Mouse (Mus musculus): Measurements from ENCODE around the gene Rpl26.
A peak's percentile ranks its signal among the peaks of the same experiment; 100 is the strongest.

Rpl26 gene

DNA sequence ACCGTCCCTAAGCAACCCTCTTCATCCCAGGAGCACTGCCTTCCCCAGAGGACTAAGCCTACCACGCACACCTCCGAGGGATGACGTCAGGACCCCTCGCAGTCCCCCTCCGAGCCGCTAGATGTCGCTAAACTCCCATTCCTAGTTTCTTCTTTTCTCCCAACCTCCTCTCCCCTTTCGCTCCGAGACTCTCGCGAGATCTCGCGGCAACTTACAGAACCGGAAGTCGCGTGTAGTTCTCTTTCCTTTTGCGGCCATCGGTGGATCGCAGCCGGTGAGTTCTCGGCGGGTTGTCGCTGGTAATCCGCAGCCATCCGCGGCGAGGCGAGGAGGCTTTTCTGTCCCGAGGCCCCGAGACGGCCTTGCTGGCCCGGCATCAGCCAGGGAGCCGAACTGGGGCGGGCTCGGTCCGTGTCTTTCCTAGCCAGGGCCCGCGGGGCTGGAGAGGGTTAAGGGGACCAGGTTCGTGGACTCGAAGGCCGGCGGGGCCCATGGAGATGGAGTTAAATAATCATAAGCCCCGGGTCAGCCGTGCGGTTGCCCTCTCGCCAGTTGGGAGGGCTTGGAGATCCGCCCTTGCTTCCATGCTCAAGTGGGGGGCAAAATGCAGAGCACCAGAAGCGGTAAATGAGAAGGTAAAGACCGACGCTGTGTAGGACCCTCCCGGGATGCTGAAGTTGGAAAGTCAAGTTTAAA lies at the start of gene Rpl26:
Rpl26 (plus strand) TSS at position 233 of the 696 bp plus-strand sequence.
- DNase-seq (ENCODE audit: low spot score) = peak; percentile 98

DNA sequence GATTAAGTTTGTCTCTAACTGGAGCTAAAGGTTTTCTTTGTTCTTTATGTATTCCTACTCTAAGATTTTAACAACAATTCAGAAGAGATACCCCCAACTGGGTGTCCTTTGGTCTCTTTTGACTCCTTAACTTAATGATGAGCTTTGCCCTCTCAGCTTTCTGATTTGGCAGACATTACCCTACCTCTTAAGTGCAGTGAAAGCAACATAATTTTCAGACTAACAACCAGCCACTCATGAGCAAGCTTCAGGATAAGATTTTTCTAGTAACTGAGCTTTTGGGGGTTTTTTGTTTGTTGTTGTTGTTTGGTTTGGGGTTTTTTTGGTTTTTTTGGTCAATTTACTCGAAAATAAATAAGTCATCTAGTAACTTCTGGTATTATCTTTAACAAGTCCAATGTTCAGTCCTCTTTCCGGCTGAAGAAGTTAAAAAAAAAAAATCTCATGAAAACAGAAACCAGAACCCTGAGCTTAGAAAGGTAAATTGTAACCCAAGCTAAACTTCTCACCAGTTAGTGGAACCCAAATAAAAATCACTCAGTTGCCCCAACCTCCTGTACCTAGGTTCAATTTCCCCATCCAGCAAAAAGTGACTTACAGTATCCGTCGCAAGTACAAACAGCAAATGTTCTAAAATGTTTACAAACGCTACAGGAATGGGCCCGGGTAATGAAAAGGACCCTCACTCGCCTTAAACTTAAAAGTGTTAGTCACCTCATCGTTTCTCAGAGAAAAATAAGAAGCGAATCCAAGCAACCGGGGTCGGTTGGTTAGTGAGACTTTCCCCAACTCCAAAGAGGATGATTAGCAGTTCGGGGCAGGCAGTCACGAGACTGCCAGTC lies 49.5 kb upstream of the Rpl26 start:
- no peak for DNase-seq (ENCODE audit: low spot score)

DNA sequence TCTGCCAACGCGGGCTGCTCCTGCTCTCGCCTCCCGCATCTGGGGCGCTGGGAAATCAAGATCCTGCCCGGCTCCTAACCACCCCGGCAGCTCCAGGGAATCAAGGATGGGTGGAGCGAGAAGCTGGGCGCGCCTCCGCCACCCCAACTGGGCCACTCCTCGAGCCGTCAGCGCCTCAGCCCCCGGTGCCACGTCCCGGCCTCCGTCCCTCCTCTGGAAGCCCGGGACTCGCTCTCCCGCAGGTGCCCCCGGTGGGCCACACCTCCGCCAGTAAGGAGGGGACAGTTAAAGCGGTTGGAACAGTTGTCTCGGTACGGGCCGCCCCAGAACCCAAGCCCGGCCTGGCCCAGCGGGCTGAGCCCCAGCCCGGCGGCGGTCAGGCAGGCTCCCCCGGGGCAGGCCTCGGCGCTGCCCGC lies 48.9 kb upstream of the Rpl26 start:
- DNase-seq (ENCODE audit: low spot score) = peak; percentile 72

GRCm38 (mm10) chr11:68852932-68853409 lies 48.4 kb upstream of the Rpl26 start:
- DNase-seq (ENCODE audit: low spot score) = peak; percentile 99

GRCm38 (mm10) chr11:68853611-68854401 lies 47.6 kb upstream of the Rpl26 start:
- no peak for DNase-seq (ENCODE audit: low spot score)

DNA sequence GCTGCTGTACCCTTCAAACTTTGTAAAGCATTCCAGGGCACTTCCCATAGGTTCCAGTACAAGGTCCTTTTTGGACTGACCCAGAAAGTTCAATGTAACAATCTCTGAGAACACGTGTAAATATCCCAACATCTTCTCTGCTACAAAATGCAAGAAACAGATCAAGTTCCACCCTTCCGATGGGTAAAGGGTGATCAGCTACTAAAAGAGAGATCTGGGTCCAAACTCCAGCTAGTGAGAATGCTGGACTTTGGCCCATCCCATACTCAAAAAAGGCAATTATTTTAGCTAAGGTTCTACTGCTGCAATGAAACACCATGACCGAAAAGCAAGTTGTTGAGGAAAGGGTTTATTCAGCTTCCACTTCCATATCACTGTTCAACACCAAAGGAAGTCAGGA lies 46.8 kb upstream of the Rpl26 start:
- DNase-seq (ENCODE audit: low spot score) = no peak

DNA sequence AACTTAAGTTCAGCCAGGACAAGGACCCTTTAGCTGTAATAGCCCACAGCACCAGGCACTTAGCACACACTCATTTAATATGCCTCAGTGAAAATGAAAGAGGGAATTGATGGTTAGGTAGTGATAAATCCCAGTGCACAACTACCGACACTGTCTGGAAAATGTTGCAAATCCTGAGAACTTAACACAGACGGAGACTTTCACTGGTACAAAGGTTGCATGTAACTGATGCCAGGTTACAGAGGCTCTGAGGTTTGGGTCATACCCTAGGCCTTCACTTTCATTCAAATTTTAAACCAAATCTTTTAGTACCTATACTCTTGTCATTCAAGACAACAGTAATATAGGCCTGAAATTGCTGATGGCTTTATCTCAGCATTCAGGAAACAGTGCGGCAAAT lies 44.1 kb upstream of the Rpl26 start:
- no peak for DNase-seq (ENCODE audit: low spot score)

GRCm38 (mm10) chr11:68859943-68860593 lies 41.3 kb upstream of the Rpl26 start:
- no peak for DNase-seq (ENCODE audit: low spot score)

DNA sequence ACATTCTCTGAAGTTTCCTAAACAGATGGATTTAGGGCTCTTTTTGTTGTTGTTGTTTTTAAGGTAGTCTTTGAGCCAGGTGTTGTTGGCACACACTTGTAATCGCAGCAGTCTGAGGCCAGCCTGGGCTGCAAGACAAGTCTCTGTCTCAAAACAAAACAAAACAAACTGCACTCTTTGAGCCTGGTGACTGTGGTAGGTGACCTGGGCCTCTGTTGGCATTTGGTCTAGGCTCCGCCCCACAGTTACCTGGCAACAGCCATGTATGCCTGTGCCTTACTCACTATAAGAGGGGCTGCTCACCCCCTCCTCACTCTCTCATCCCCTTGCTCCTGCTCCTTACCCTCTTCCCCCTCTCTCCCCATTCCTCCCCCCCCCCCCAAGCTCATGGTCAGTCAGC lies 39.1 kb upstream of the Rpl26 start:
- no peak for DNase-seq (ENCODE audit: low spot score)

GRCm38 (mm10) chr11:68863631-68864091 lies 37.7 kb upstream of the Rpl26 start:
- no peak for DNase-seq (ENCODE audit: low spot score)

DNA sequence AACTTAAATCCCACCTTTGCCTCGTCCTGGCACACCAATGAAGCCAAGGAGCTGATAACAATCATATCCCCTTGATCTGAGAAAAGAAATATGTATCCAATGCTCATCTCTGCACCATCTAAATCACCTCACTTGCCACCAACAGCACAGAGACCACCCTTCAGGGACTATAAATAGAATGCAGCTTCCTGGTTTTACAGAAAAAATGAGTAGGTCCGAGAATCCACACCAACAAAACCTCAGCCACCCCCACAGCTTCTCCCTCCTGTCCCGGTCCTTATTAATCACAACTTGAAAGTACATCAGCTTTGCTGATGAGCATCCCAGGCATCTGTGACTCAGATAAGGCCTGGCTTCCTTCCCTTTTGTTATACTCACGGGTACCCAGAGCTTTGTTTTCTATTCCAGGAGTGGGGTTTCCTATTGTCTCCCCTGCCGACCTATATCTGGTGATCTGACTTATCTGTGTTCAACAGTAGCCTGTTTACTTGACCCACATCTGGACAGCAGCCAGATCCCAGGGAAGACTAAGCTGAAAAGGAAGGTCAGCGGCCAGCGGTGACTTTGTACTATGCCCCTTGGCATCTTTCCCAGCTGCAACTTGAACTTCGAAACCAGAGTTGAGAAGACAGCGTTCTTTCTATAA lies 36.7 kb upstream of the Rpl26 start:
- DNase-seq (ENCODE audit: low spot score) = no peak

GRCm38 (mm10) chr11:68871277-68871676 lies 30.1 kb upstream of the Rpl26 start:
- DNase-seq (ENCODE audit: low spot score) = no peak

DNA sequence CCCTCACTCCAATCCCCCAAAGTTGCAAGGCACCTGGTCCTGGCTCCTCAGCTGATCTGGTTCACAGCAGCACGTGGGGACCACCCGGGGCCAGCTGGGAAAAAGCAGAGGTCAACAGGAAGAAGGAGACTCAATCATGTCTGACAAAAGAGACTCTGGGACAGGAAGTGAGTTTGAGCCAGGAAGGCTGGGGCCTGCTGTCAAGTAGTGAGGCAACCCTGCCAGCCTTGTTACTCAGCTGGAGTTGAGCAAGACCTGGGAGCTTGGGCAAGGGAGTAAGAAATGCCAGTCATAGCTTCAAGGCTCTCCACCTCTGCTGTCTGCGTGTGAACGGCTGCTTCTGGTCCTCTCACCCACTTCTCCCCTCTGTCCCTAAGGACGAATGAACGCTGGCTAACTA lies 29.6 kb upstream of the Rpl26 start, which contains the start of gene Ndel1:
Ndel1 (minus strand) TSS at position 111 of the 400 bp plus-strand sequence.
- no peak for DNase-seq (ENCODE audit: low spot score)

GRCm38 (mm10) chr11:68874841-68875240 lies 26.5 kb upstream of the Rpl26 start:
- DNase-seq (ENCODE audit: low spot score) = peak; percentile 28

- DNase-seq (ENCODE audit: low spot score) = no peak
These were observed 22.6 kb upstream of the Rpl26 start for GRCm38 (mm10) chr11:68878811-68879210.

DNA sequence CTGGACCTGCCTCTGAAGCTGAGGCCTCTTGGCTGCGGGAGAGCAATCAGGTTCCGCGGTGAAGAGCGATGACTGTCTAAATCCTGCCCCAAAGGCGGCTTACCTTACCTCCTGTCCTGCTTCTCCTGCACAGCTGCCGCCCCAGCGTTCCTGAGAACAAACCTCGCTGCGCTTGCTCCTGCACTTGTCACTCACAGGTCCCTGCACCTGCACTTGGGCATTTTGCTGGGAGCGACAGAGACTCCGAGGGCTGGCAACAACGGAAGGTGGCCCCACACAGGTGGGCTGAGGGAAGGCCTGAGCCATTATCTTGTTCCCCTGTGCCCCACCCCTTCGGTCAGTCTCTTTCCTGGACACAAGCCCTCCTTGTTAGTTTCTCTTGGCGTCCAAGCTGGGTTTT lies 19.3 kb upstream of the Rpl26 start:
- DNase-seq (ENCODE audit: low spot score) = no peak

DNA sequence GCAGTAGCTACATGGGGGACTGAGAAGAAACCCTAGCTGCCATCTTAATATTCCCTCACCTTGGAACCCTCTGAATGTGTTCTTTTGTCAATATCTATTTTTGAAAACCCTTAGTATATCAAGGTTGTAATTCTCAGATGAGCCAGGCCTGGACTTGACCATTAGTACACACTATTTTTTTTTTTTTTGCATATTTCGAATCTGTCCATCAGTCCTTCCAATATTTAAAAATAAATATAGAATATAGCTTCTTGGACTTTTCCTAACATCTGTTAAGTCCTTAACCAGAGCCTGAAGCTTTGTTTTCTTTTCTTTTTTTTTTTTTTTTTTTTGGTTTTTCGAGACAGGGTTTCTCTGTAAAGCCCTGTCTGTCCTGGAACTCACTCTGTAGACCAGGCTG lies 17.5 kb upstream of the Rpl26 start:
- DNase-seq (ENCODE audit: low spot score) = no peak

DNA sequence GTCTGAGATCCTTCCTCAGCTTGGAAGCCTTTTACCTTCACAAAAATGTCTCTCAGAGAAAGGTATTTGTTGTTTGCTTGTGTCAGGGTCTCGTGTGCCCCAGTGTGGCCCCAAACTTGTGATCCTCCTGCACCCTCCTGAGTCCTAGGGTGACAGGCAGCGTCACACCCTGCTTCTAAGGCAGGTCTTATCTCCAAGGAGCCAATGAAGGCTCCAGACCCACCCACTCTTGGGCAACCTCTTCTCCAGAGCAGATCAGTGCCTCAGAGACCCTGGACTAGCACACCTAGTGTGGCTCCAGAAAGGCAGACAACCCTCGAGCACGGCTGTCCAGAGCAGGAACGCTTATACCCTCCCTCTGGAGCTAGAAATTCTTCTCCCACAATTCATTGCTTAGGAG lies 17.0 kb upstream of the Rpl26 start:
- DNase-seq (ENCODE audit: low spot score) = no peak

GRCm38 (mm10) chr11:68886091-68886490 lies 15.3 kb upstream of the Rpl26 start:
- DNase-seq (ENCODE audit: low spot score) = no peak

DNA sequence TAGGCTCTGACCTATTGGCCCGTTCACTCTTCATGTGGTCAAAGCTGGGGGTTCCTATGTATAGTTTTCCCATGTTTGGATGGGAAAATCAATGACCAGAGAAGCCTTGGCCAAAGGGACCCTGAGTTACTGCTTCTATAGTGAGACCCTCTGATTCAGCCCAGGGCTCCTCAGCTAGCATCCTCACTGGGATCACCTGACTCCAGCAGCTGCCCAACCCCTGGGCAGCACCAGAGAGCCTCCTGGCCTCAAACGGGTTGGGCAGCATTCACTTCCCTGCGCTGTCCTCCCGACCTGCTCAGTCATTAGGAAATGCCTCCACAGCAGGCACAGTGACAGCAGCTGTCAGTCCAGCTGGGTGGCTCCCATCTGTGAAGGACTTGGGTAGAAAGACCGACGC lies 13.1 kb upstream of the Rpl26 start, which contains the start of gene Rnf222:
Rnf222 (plus strand) TSS at position 301 of the 400 bp plus-strand sequence.
- DNase-seq (ENCODE audit: low spot score) = no peak

- DNase-seq (ENCODE audit: low spot score) = no peak
These were observed 12.7 kb upstream of the Rpl26 start for GRCm38 (mm10) chr11:68888653-68889052.
